Mouse (Mus musculus) MEL (cell line): ENCODE measurements around the gene Gpr62. TPM values are rescaled to one million over a fixed set of nuclear protein-coding genes. Genes with fewer than 3 reads are reported as not detected.

Source experiments
- DNase-seq: peaks from one replicate; pipeline ENCODE4 v3.0.0; 2011; ENCODE audit warnings: low read depth, low spot score
- H3K27ac ChIP-seq: 2 replicates; pipeline ENCODE4 v1.5.1; 2012; ENCODE audit warnings: low read depth, mild to moderate bottlenecking, control low read depth, low read length, moderate library complexity; ENCODE audit not compliant: control insufficient read depth
- H3K27me3 ChIP-seq, 2 experiments: fragments of 150-350 bp in 1 of 2; sonication (generic) in 1 of 2; 2 replicates each; pipeline ENCODE4 v1.6.1; 2012; ENCODE audit warnings: low read length in 2 of 2, mild to moderate bottlenecking in 2 of 2, improper control_type of control experiment in 1 of 2, moderate library complexity in 1 of 2; ENCODE audit not compliant: insufficient read depth in 2 of 2, control insufficient read depth in 1 of 2
- H3K36me3 ChIP-seq, 2 experiments: 2 replicates each; pipeline ENCODE4 v1.6.1; 2012 to 2014; ENCODE audit warnings: low read length in 2 of 2, improper control_type of control experiment in 1 of 2, inconsistent platforms in 1 of 2, mild to moderate bottlenecking in 1 of 2; ENCODE audit not compliant: insufficient read depth in 2 of 2, control insufficient read depth in 1 of 2
- H3K4me1 ChIP-seq, 2 experiments: fragments of 150-350 bp in 1 of 2; sonication (generic) in 1 of 2; 2 replicates each; pipeline ENCODE4 v1.6.1; 2012; ENCODE audit warnings: low read length in 2 of 2, improper control_type of control experiment in 1 of 2, mild to moderate bottlenecking in 1 of 2; ENCODE audit not compliant: insufficient read depth in 2 of 2, control insufficient read depth in 1 of 2
- H3K4me3 ChIP-seq, 2 experiments: fragments of 150-350 bp in 1 of 2; sonication (generic) in 1 of 2; 2 replicates each; pipeline ENCODE4 v1.5.1; 2012; ENCODE audit warnings: low read depth in 2 of 2, low read length in 2 of 2, mild to moderate bottlenecking in 2 of 2, moderate library complexity in 2 of 2, control low read depth in 1 of 2, improper control_type of control experiment in 1 of 2; ENCODE audit not compliant: control insufficient read depth in 1 of 2, insufficient read depth in 1 of 2
- H3K79me2 ChIP-seq: 2 replicates; pipeline ENCODE4 v1.6.1; 2012; ENCODE audit warnings: mild to moderate bottlenecking, low read length, moderate library complexity; ENCODE audit not compliant: control insufficient read depth, poor library complexity, insufficient read depth
- H3K9ac ChIP-seq: 2 replicates; pipeline ENCODE4 v1.6.1; 2012; ENCODE audit warnings: low read depth, mild to moderate bottlenecking, control low read depth, low read length, moderate library complexity; ENCODE audit not compliant: control insufficient read depth, poor library complexity, severe bottlenecking
- H3K9me3 ChIP-seq: fragments of 150-350 bp; sonication (generic); replicated peaks from 2 replicates; pipeline ENCODE4 v1.6.1; 2012; ENCODE audit warnings: mild to moderate bottlenecking, low read length, improper control_type of control experiment, moderate library complexity; ENCODE audit not compliant: insufficient read depth
- CTCF ChIP-seq, 3 experiments: IDR thresholded peaks in 2 of 3; conservative IDR thresholded peaks in 1 of 3; 2 replicates each; pipeline ENCODE4 v1.5.1; 2011 to 2012; ENCODE audit warnings: low read length in 3 of 3, low read depth in 2 of 3, mild to moderate bottlenecking in 2 of 3, improper control_type of control experiment in 1 of 3, inconsistent platforms in 1 of 3, mixed read lengths in 1 of 3, moderate library complexity in 1 of 3; ENCODE audit not compliant: control insufficient read depth in 1 of 3, insufficient read depth in 1 of 3, poor library complexity in 1 of 3, severe bottlenecking in 1 of 3
- E2F4 ChIP-seq: IDR thresholded peaks from 2 replicates; pipeline ENCODE4 v1.6.1; 2011; ENCODE audit warnings: low read depth, low read length, improper control_type of control experiment, borderline replicate concordance
- GABPA ChIP-seq: IDR thresholded peaks from 2 replicates; pipeline ENCODE4 v1.6.1; 2012; ENCODE audit warnings: low read depth, mild to moderate bottlenecking, inconsistent platforms, low read length, improper control_type of control experiment, moderate library complexity
- JUND ChIP-seq: IDR thresholded peaks from 2 replicates; pipeline ENCODE4 v1.6.1; 2011; ENCODE audit warnings: low read depth, mild to moderate bottlenecking, improper control_type of control experiment, low read length
- MAFK ChIP-seq: IDR thresholded peaks from 2 replicates; pipeline ENCODE4 v1.6.1; 2011; ENCODE audit warnings: low read depth, mild to moderate bottlenecking, low read length, improper control_type of control experiment, borderline replicate concordance
- MAX ChIP-seq: IDR thresholded peaks from 2 replicates; pipeline ENCODE4 v1.6.1; 2011; ENCODE audit warnings: low read length, improper control_type of control experiment
- MXI1 ChIP-seq: IDR thresholded peaks from 2 replicates; pipeline ENCODE4 v1.6.1; 2011; ENCODE audit warnings: mild to moderate bottlenecking, low read depth, low read length, improper control_type of control experiment
- MYB ChIP-seq: IDR thresholded peaks from 2 replicates; pipeline ENCODE4 v1.6.1; 2011; ENCODE audit warnings: mild to moderate bottlenecking, low read depth, low read length, improper control_type of control experiment
- NELFE ChIP-seq: IDR thresholded peaks from 2 replicates; pipeline ENCODE4 v1.6.1; 2011; ENCODE audit warnings: low read depth, low read length, improper control_type of control experiment
- POLR2A ChIP-seq, 2 experiments: IDR thresholded peaks; 2 replicates each; pipeline ENCODE4 v1.6.1; 2011 to 2012; ENCODE audit warnings: low read length in 2 of 2, mild to moderate bottlenecking in 2 of 2, control low read depth in 1 of 2, improper control_type of control experiment in 1 of 2, low read depth in 1 of 2, moderate library complexity in 1 of 2; ENCODE audit not compliant: control insufficient read depth in 1 of 2, insufficient read depth in 1 of 2, poor library complexity in 1 of 2
- RAD21 ChIP-seq: IDR thresholded peaks from 2 replicates; pipeline ENCODE4 v1.6.1; 2011; ENCODE audit warnings: mild to moderate bottlenecking, low read depth, low read length, improper control_type of control experiment
- SIN3A ChIP-seq: IDR thresholded peaks from 2 replicates; pipeline ENCODE4 v1.6.1; 2012; ENCODE audit warnings: low read length, improper control_type of control experiment, inconsistent platforms
- SMC3 ChIP-seq: IDR thresholded peaks from 2 replicates; pipeline ENCODE4 v1.6.1; 2011; ENCODE audit warnings: low read depth, low read length, improper control_type of control experiment
- TBP ChIP-seq: IDR thresholded peaks from 2 replicates; pipeline ENCODE4 v1.8.0; 2011; ENCODE audit warnings: low read depth, low read length, improper control_type of control experiment
- USF1 ChIP-seq: IDR thresholded peaks from 2 replicates; pipeline ENCODE4 v1.6.1; 2014; ENCODE audit warnings: low read depth, mild to moderate bottlenecking, inconsistent platforms, low read length, improper control_type of control experiment, moderate library complexity
- ZNF384 ChIP-seq: IDR thresholded peaks from 2 replicates; pipeline ENCODE4 v1.6.1; 2012; ENCODE audit warnings: low read depth, mild to moderate bottlenecking, inconsistent platforms, low read length, improper control_type of control experiment
- polyA plus RNA-seq, 2 experiments: library from polyadenylated mRNA; stranded (reverse) in 1 of 2; unstranded in 1 of 2; fragments of >175 nt in 1 of 2; fragments of >200 nt in 1 of 2; gene quantifications; 2 replicates each; pipeline versions ENCODE4 v1.2.1 to v1.2.4; 2012; ENCODE audit warnings: low replicate concordance in 2 of 2, low read depth in 1 of 2; ENCODE audit not compliant: insufficient read length in 2 of 2, insufficient read depth in 1 of 2, missing spikeins in 1 of 2
- total RNA-seq: library from RNA; depleted of rRNA; stranded (reverse); fragments of 300-350 nt; gene quantifications from 2 replicates; pipeline ENCODE4 v1.2.3, GENCODE M21; 2012

Gene Gpr62
- total and polyA plus RNA-seq, 3 experiments = 0.10 TPM; not detected in 2

DNA sequence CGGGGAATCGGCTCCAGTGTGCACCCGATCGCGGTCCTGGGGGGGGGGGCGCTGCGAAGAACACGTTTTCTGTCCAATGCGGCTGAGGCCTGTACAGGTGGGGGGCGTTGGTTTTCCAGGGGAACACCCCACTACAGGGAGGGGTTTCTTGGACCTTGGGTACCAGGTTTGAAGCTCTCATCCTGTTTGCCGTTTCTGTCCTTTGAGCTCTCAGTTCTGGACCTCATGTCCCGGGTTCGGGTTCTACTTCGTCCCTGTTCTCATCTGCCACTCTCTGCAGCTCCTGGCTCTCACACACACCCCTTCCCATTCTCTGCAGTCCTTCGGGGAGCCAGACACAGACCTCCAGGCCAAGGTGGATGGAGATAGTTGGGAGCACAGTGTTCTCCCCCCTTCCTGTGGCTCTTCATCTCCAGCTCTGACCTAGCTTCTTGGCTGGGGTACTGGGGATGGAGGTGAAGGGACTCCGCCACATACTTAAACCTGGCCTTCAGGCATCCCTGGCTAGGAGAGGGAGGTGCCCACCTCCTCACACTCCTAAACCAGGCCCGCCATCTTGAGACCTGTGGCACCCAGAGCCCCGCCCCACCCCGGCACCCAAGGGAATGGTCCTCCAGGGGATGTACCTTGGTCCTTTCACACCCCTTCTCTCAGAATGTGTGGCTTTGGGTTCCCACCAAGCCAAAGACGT lies 11.5 kb downstream of the Gpr62 start:
- Histone ChIP-seq H3K79me2 (no peaks in the 10 kb centered on the region; the same call in 1 of the 2 replicates), H3K9ac (peak overlapping the region; percentile 75), H3K4me3 (peak overlapping the region; percentile 49 to 89), H3K27me3 (no peaks in the 10 kb centered on the region), H3K4me1 (peaks cover 0 to 3% of the 10 kb centered on the region in 2 experiments; a peak in 2 of 4 replicates), H3K27ac (no peak overlapping the region), H3K36me3 (peaks cover 0 to 2% of the 10 kb centered on the region in 2 experiments; a peak in 2 of 4 replicates), H3K9me3 (no peaks in the 10 kb centered on the region)
- peak; percentile 50 for DNase-seq
- TF ChIP-seq SIN3A (no peak), GABPA (no peak), RAD21 (no peak), USF1 (no peak), MXI1 (no peak), MAX (no peak), SMC3 (no peak), ZNF384 (no peak)

DNA sequence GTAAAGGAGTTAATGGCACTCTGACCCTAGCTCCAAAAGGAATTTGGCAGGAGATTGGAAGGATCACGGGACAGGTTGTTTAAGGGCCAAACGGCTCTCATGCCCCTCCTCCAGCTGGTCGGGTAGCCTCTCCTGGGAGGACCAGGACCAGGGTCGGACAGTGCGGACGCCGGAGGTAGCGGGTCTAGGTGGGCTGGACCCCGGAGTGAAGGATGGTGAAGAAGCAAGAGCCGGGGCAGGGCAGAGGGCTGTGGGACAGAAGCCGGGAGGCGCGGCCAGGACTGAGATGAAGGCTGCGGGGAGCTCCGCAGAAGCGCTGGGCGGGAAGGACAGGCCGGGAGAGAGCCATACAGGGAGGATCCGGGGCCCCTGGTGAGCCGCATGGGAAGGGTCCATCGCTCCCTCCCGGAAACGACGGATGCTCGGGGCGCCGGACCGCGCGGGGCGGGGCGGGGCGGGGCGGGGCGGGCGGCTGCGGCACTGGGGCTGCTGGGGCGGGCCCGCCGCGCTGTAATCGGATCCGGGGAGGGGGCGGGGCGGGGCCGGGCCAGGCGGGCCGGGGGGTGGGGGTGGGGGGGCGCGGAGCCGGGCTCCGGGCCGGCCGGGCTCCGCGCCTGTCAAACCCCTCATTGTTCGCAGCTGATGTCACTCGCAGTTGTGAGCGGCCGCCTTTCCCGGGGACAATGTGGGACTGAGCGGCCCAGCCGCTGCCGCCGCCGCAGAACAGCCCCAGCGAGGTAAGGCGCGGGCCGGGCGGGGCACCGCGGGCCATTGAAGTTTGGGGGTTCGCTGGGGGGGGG lies 12.3 kb downstream of the Gpr62 start, which contains the start of gene Pcbp4:
TSS of gene Pcbp4 (plus strand) at position 21 of the 800 bp plus-strand sequence.
- Histone ChIP-seq H3K27me3 (no peaks in the 10 kb centered on the region), H3K9ac (peak within 1 kb of the TSS; percentile 75), H3K79me2 (peaks cover 3% of the 10 kb centered on the region; the same call in 1 of the 2 replicates)
- TF ChIP-seq TBP (no peak), CTCF (IDR thresholded peaks at IDR 0.05 in 2 of 3, conservative IDR thresholded peaks at IDR 0.05 in 1 of 3; ENCODE audit: control insufficient read depth in 1 of 3, insufficient read depth in 1 of 3, low read depth in 2 of 3, low read length in 3 of 3, poor library complexity in 1 of 3, severe bottlenecking in 1 of 3) (no peak), GABPA (no peak), MAFK (no peak), USF1 (no peak), JUND (no peak), NELFE (peak; percentile 18; the same call in 1 of the 2 replicates), POLR2A (IDR thresholded peaks at IDR 0.05; ENCODE audit: control insufficient read depth in 1 of 2, insufficient read depth in 1 of 2, low read depth in 1 of 2, low read length in 2 of 2, poor library complexity in 1 of 2) (peak in 1 of 2 experiments; percentile 51; a peak in 2 of 4 replicates), MYB (no peak), SIN3A (0 out of 2 replicates have a peak, but pooled peaks have one; percentile 36), E2F4 (no peak)
- TF ChIP-seq, all 39 proteins: peak for 3
- H3K27ac ChIP-seq = no peak within 1 kb of the TSS
- DNase-seq = peak; percentile 55
- H3K4me1 ChIP-seq = peaks cover 0 to 3% of the 10 kb centered on the region in 2 experiments; a peak in 2 of 4 replicates
- H3K9me3 ChIP-seq = no peaks in the 10 kb centered on the region
- H3K4me3 ChIP-seq = peak within 1 kb of the TSS; percentile 66 to 95
- peaks cover 0 to 2% of the 10 kb centered on the region in 2 experiments; a peak in 2 of 4 replicates for H3K36me3 ChIP-seq
